Mouse (Mus musculus): ENCODE results near the gene Frs2.

Frs2 gene

DNA sequence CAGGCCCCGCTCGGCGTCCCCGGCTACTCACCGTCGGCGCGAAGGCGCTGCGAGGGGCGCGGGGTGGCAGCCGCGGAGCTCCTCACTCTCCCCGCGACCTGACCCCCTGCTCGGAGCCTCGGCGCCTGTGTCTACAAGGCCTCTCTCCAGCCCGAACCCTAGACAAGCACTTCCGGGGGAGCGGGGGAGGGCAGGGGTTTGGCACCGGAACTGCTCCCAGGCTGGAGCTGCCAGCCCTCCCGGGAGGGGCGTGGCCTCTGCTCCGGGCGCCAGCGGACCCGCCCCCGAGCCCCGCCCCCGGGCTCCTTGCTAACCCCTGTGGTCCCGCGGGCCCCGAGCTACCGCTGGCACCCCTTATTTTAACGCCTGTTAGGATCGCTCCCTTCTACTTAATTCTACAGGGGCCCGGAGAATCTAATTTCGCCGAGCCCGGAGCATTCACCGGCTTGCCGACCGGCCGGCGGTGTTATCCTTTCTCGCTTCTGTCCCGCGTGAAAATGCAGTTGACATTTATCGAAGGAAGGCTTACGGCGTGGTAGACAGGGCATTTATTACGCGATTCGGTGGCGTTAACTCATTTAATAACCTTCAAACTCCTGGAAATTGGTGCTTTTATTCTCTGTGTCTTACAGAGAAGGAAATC lies at the start of gene Frs2:
Gene Frs2 (minus strand): TSS at position 174 of the 643 bp plus-strand sequence.
- peak; percentile 95 for DNase-seq

DNA sequence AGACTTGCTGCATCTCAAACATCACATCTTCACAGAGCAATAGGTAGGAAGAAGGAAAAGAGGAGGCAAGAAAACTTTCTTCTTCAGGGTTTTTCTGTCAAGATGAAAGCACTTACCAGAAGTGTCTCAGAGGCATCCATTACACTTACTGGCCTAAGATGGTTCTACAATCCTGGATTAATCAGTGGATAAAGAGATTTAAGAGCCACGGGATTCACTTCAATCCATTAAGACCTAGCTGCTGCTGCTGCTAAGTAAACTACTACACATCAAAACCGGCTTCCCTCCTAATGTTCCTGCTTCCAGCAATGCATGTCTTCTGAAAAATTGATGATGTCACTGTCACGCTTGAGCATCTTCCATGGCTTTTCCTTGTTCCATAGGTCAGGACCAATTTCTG lies 48.4 kb upstream of the Frs2 start:
- no peak for DNase-seq

DNA sequence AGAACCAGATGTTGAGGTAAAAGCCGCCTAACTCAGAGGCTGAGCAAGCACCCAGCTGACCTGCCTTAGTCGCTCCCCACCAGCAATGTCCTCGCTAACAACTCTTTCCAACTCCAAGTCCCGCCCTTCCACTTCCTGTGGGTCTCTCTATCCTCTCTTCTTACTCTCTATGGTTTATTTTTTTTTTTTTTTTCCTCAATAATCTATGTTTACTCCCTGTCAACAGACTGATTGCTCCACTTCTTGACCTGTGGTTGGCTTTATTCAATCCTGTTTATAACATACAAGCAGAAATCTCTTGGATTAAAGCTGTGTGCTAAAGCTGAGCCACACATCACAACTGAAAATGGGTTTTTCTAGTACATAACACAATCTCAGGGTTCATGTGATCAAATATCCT lies 47.4 kb upstream of the Frs2 start:
- DNase-seq = no peak

DNA sequence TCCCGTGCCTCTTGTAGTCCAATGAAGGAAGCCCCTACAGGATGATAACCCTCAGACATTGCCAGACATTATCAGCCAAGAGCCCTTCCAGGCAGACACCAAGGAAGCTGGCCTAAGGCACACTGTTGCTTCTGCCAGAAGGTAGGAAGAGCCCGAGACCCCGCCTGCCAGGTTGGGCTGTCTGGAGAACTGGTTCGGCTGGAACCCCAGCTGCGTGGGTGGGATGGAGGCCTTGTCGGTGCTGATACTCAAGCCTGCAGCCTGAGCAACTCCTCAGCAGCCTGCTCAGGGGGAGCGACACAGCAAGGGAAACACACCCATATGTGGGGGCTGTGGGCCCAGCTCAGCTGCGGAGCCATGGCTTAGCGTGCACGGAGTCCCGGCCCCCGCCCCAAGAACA lies 46.7 kb upstream of the Frs2 start:
- DNase-seq = no peak

DNA sequence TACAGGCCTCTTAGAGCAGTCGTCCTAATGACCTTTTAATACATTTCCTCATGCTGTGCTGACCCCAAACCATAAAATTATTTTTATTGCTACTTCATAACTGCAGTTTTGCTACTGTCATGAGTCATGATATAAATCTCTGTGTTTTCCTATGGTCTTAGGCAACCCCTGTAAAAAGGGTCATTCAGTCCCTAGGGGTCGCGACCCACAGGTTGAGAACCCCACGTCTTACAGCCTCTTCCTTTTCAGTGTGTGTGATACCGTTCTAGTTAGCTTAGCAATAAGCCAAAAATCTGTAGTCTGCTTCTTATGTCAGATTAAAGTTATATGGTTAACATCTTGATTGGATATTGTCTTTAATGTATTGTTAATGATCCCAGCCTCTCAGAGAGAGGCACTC lies 45.0 kb upstream of the Frs2 start:
- DNase-seq = no peak

DNA sequence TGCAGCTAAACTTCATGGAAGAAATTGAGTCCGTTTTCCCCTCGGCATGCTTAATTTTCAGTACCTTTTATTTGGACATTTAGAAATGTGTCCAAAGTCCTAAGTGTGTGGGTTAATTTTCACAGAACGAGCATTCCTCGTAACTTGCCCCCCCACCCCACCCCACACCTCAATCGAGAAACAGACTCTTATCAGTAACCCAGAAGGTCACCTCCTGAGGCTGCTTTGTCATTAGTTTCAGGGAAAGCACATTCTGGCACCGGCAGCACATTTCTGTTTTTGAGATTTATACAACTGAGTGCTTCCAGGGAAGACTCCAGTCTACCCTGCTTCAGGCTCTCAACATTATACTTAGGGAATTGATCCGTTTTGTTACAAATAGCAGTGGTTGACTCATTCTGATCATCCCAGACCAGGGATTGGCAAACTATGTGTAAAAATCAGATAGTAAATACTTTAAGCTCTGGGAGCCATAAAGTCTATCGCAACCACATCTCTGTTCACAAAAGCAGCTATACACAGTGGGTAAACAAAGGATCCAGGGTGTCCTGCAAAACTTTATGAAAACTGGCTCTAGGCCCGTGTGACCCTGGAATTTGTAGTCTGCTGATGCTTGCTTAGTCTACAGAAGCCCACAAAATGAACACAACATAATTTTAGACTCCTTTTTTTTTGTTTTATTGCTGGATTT lies 37.2 kb upstream of the Frs2 start:
- DNase-seq = no peak

DNA sequence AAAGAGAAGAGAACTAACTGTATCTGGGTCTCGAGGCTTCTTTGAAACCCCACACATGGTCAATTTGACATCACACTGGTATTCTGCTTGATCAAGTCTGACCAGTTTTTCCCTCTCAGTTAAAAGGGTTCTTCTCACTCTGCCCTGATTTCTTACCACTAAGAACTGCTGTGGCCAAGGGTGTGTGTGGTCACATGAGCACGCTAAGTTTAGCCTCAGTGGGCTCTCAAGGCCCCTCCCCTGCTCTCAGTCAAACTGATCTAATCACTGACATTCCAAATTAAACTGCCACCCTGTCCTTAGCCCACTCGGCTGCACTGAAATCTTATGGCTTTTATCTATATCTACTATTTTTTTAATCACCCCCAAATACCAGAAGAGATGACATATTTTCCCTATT lies 32.8 kb upstream of the Frs2 start:
- DNase-seq = no peak

DNA sequence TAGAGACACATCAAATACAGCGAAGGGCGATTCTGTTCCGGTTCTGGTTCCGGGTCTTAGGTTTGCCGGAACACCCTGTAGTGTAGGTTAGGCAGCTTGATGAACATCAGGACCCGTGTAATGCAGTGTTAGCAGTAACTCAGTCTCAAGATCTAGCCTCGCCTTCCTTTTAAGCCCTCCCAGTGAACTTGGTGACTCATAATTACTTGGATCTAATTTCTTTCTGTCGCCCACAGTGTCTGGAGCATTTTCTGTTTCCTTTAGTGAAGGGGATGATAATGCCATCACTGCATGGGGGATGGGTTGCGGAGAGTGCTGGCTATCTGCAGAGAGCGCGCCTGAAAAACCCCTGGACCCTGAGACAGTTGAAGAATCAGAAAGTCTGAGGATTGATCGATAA lies 26.3 kb upstream of the Frs2 start:
- no peak for DNase-seq

DNA sequence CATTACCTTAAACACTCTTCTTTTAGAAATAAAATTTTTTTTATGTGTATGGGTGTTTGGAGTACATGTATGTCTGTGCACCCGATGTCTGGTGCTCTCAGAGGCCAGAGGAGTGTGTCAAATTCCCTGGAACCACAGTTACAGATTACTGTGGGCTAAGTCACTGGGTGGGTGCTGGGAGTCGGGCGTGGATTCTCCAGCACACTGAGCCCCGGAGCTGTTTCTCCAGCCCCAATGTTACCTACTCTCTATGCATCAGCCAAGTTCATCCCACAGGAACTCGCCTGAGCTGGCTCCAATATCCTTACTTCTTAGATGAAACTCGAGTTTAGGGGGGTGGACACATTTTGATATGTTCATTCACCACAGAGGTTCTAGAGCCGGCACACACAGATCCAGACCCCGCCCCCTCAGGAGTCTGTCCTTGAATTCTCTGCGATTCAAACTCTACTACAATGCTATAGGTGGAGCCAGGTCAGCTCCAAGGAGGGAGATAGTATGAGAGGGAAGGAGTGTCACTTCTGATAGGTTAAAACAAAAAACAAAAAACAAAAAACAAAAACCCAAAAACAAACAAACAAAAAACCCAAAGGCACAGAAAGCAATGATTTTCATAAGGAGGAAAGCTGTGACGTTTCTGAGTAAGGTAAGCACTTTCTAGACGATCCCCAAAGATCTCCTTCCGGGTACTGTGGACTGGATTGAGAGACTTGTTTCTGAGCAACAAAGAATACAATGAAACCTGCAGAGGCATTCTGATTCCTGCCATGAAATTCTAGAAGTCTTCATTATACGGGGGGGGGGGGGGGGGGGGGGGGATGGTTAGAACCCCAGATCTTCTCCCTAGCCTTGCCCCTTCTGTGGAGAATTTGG lies 25.5 kb upstream of the Frs2 start:
- DNase-seq = no peak

DNA sequence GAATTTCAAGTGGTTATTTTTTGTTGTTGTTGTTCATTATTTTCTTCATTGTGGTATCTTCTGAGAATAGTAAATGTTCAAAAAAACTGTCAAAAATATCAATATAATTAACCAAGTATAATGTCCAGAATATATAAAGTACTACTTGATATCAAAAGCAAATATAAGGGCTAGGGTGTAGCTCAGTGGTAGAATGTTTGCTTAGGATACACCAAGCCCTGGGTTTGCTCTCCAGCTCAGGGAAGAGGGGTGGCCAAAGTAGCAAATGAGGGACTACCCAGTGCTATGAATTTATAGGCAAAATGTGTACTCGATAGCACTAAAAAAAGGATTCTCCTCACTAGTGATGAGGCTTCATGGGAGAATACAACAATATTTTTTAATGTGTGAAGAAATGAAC lies 24.8 kb upstream of the Frs2 start:
- no peak for DNase-seq

DNA sequence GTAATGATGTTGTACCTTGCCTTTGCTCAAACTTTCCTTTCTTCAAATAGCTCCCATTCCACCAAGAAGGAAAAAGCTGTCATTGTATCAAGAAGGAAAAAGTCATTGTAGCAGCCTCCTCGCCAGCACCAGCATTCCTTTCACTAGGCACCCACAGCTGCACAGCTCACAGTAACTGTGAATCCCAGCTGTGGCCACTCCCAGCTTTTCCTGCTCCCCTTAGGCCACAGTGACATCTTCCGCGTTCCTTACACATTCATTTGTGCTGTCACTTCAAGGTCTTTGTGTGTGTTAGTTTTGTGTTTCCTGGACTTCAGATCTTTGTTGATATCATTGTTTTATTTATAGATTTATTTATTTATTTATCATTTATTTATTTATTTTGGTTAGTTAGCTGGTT lies 23.7 kb upstream of the Frs2 start:
- DNase-seq = no peak

DNA sequence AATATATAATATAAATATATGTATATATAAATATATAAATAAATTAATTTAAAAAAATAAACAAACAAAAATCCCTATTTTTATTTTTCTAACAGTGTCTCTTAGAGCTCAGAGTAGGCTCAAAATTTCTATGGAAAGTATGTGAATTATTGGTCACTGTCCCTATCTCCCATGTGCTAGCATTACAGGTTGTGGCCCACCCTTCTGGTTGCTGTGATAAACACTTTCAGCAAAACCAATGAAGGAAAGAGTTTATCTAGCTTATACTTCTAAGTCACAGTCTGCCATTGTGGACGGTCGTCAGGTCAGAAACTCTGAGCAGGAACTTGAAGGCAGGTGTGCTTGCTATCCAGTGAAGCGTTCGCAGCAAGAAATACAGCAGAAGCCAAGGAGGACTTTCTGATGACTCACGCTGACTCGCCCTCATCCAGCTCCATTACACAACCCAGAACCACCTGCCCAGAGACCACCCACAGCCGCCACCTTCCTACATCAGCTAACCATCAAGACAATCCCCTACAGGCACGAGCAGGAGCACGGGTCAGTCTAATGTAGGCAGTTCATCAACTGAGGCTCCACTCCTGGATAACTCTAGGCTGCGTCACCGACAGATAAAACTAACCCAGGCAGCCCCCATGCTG lies 18.6 kb upstream of the Frs2 start:
- no peak for DNase-seq

DNA sequence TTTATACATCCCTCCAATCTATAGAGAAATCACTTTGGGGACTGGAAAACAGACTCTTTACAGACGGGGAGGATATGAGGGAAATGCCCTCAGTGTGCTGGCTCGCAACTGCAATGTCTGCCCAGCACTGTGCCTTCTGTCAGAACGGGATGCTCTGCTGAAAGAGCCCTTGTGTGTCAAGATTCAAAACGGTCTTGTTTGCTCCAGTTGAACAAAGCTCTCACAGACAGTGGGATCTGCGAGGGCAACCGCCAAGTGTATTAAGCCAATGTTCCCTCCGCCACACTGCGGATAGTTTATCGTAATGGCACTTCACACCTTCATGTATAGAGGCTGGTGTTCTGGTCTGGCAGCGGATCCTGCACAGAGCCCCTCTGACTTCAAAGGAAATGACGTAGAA lies 14.3 kb upstream of the Frs2 start:
- no peak for DNase-seq

DNA sequence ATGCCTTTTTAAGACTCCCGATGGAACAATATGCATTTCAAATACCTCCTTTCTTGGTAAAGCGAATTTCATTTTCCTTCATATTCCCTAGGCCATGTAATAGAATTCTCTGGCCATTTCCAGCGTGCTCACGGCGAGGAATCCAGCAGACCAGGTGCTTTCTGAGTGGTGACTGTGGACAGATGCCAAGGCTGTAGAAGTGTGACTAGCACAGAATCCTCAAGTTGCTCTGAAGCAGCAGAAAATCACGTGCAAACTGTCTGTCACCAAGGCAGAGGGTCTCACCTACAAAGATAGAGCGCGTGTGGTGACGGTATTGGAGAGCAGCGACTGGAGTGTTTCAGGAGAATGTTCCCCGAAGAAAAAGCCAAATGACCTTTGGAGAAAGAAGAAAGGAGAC lies 11.8 kb upstream of the Frs2 start:
- DNase-seq = no peak

DNA sequence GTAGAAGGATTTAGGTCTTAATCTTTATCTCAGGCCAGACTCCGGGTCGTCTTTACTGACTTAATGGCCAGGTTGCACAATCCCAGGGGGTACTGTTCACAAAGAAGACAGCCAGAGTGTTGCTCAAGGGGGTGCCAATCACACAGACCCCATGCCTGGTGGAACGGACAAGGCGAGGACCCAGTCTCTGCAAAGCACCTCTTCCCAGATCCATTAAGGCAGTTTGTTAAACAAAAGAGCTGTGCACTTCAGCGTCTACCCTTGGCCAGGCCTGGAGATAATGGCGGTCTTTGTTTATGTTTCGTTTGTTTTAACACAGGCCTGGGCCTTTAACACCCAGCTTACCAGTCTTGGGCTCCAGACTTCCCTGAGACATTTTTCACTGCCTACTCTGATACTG lies 3.9 kb upstream of the Frs2 start:
- no peak for DNase-seq

DNA sequence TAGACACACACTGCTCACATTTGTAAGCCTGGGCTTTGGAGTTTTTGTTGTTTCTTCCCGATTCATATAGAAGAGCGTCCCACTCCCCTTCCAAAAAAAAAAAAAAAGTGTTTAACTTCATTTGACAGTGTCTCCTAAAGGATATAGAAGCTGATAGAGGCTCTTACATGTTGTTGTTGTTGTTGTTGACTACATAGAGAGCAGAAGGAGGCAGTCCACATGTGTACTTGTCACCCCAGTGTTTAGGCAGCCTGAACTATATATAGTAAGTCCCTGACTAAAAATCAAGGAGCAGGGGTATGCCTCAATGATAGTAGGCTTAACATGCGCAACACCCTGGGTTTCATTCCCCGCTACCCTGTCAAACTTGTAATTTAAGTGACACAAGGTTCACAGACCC lies 3.3 kb upstream of the Frs2 start:
- DNase-seq = no peak

DNA sequence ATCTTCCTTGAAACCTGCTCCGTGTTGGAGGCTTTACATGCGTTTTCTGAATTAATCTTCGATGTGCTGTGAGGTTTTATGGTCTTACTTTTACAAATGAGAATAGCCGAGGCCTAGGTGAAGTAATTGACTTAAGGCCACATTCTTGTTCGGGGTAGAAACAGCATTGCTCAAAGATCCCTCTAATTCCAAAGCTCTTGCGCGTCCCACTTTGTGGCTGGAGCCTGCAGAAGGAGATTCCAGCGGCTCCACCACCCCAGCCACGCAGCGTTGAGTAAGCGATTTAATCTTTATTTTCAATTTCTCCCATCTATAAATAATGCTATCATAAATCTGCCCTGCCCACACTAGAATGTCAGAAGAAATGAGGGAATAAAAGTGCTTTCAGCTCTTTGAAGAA lies 2.9 kb upstream of the Frs2 start:
- DNase-seq = no peak

DNA sequence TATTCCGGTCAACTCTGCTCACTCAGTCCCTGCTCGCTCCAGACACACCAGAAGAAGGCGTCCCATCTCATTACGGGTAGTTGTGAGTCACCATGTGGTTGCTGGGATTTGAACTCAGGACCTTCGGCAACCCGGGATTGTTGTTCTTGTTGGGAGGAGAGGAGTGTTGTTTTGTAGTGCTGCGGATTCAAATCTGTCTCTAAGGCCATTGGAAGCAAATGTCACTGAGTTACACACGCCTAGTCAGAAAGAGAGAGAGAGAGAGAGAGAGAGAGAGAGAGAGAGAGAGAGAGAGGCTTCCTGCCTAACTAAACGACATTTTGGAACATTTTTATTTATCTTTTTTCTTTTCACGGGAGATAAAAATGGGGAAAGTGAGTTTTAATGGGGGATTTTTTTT lies 2.4 kb upstream of the Frs2 start:
- DNase-seq = no peak

DNA sequence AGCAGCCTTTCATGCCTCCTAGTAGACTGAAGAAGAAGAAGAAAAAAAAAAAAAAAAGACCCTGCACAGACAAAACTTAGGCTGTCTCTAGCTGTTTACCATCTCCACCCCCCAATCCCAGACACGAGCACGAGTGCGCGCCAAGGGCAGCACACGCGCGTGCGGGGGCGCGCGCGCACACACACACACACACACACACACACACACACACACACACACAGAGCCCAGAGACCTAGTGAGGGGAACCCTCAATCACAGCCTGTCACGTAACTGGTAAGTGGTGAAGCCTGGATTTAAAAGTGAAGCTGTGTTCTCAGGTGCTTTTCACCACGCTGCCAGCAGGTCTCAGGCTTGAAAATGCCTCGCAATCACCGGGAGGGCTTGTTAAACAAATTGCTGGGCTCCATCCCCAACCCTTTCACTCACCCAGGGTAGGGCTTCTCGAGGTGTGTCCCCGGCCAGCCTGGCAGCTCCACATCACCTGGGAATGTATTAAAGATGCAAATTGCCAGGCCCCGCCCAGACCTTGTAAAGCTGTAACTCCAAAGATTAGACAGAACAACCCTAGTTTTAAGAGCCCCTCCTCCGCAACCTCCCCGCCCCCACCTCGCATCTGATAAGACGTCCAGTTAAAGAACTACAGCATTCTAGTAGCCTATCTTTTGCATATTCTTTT lies 1.7 kb upstream of the Frs2 start:
- peak; percentile 66 for DNase-seq

DNA sequence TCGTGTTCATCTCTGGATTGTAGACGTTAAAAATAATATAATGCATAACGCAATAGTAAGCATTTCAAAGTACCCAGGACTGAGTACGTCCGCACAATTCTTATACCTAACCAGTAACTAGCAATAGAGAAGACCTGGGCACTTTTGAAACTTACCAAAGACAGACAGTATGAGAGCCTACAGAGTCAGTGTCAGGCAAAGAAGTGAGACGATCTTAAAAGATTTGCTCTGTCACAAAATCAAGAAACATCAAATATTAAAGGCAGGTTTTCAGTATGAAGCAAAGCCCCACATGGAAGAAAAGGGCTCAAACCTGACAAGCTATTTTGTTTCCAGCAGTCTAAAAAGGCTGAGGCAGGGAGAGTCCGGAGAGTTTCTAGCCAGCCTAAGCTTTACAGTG lies 907 bp upstream of the Frs2 start:
- no peak for DNase-seq

DNA sequence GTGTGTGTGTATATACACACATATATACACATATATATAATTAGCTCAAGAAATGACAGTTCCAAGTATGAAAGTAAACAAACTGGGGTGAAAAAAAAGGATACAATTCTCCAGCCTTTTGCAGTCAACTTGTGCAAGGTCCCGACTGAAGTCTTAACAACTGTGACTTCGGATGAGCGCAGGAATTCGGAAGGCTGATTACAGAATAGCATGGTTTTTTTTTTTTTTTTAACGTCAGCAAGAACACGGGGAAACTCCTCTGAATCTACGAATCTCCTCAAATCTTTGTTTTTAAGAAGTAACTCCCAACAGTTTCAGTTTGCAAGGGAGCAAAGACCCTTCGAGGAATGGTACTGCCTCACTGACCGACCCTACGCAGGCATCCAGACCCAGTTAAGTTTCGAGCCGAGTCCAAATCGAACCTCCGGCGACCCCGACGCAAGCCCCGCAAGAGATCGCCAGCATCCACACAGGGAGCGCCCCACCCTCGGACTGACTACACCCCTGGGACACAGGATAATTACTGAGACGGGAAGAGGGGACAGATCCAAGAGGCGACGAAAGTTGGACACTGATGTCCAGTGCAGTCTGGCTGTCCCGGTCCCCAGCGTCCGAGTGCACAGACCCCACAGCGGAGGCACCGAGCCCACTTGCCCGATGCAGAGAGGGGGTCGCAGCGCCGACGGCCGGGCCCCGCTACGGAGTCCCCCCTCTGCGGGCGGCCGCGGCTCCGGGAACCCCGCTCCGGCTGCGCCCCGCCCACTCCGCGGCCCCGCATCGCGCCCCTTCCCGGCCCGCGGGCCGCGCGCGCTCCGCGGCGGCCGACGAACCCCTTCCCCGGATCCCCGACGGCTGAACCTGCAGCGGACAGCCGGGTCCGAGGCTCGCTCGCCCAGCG lies 622 bp downstream of the Frs2 start:
- peak; percentile 20 for DNase-seq

DNA sequence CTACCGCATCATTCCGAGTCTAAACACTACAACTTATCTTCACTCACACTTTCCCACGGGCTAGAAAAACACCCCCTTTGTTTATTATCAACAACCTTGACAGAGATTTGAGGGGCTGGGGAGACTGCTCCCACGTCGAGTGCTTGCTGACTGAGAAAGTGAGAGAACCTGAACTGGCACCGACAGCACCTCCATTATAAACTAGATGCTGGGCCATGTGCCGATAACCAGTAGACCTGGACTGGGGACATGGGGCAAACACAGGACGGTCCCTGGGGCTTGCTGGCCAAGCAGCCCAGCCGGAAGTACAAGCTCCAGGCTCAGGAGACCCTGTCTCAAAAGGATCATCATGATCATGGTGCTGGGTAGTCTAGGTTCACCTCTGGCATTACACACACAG lies 1.9 kb downstream of the Frs2 start:
- DNase-seq = no peak

Measured in kidney, adult 11 months (tissue).